Mouse (Mus musculus): ENCODE measurements around the gene Galnt2. TPM values are rescaled to one million over a fixed set of nuclear protein-coding genes. Genes with fewer than 3 reads are reported as not detected.

Galnt2 gene
- polyA plus RNA-seq, 1 experiment: 59.4 TPM

DNA sequence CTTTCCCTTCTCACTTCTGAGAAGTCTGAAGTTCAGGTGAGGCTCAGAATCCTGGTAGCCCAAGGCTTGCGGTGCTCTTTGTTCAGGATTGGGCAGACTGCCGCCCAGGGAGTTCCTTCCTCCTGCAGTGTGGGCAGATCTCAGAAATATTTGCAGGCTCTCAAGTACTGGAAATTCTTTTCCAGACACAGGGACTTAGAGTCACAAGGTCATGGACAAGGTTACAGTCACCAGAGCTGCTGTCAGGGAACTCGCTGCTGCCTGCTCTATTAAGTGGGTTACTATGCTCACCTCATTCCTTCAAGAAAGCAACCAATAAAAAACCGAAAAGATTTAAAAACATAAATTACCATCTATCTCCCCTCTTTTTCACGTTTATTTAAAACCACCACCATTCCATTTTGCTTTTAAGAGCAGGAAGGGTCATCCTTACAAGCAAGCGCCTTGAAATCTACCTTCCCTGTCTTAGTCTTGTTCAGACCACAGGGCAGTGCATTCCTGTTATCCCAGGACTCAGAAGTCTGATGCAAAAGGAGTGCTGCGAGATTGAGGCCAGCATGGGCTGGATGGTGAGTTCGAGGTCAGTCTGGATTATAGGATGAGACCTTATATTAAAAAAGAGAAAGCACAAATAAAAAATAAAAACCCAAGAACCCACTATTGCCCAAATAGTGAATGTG is 555 bp upstream of the Galnt2 start:
- Histone ChIP-seq H3K4me3 (peak overlapping the region; percentile 76), H3K4me2 (ENCODE audit: low read depth) (peak overlapping the region; percentile 61), H3K79me2 (ENCODE audit: control insufficient read depth, insufficient read depth) (peaks cover 32% of the 10 kb centered on the region), H3K27me3 (ENCODE audit: control insufficient read depth, insufficient read depth, insufficient read length) (no peaks in the 10 kb centered on the region), H3K36me3 (ENCODE audit: control insufficient read depth, insufficient read depth) (no peaks in the 10 kb centered on the region), H3ac (ENCODE audit: control insufficient read depth, insufficient read length) (peak overlapping the region; percentile 85)
- no peak for TF ChIP-seq POLR2A (IDR thresholded peaks at IDR 0.05; ENCODE audit: insufficient read length, low read depth)

DNA sequence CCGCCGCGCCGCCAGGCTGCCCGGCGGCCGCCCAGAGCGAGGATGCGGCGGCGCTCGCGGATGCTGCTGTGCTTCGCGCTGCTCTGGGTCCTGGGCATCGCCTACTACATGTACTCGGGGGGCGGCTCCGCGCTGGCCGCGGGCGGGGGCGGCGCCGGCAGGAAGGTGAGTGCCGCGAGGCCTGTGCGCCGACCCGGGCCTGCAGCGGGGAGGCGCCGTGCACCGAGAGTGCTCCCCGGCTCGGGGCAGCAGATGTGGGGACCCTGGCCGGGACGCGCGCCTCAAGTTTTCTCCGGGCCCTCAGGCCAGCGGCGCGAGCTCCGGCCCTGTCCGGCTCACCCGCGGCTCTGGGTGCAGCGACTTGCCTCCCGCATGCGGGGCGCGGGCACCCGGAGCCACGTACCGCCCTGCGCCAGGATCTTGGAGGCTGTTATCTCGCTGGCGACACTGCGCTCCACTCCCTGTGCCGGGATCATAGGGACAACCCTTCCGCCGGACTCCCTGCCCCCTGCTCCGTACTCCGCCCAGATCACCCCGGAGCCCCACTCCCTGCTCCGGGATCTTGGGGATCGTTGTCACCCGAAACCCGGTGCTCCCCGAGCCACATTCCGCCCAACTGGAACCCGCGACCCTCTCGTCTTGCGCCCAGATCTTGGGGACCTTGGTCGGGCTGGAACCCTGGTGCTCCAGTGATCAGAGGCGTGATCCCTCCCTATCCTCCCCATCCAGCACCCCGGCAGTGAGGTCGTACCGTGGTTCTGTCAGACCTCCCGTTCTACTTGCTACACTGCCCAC is 491 bp downstream of the Galnt2 start:
- H3ac ChIP-seq (ENCODE audit: control insufficient read depth, insufficient read length): peak overlapping the region; percentile 85
- H3K4me2 ChIP-seq (ENCODE audit: low read depth): peak overlapping the region; percentile 93
- H3K4me3 ChIP-seq: peak overlapping the region; percentile 76
- peak in 1 of 3 experiments; percentile 17 for TF ChIP-seq MYOD1 (IDR thresholded peaks at IDR 0.05; ENCODE audit: control insufficient read depth in 1 of 3, insufficient read length in 2 of 3, low read depth in 2 of 3)
- TF ChIP-seq POLR2A (IDR thresholded peaks at IDR 0.05; ENCODE audit: insufficient read length, low read depth): peak; percentile 70
- TF ChIP-seq MAX (IDR thresholded peaks at IDR 0.05; ENCODE audit: low read depth): no peak
- peak; percentile 61 for TF ChIP-seq POLR2AphosphoS2 (IDR thresholded peaks at IDR 0.05; ENCODE audit: insufficient read length, low read depth)
- no peak for TF ChIP-seq CEBPB (IDR thresholded peaks at IDR 0.05; ENCODE audit: insufficient read depth, poor library complexity, severe bottlenecking)
- H3K27me3 ChIP-seq (ENCODE audit: control insufficient read depth, insufficient read depth, insufficient read length): no peaks in the 10 kb centered on the region
- peaks cover 32% of the 10 kb centered on the region for H3K79me2 ChIP-seq (ENCODE audit: control insufficient read depth, insufficient read depth)
- H3K36me3 ChIP-seq (ENCODE audit: control insufficient read depth, insufficient read depth): no peaks in the 10 kb centered on the region

DNA sequence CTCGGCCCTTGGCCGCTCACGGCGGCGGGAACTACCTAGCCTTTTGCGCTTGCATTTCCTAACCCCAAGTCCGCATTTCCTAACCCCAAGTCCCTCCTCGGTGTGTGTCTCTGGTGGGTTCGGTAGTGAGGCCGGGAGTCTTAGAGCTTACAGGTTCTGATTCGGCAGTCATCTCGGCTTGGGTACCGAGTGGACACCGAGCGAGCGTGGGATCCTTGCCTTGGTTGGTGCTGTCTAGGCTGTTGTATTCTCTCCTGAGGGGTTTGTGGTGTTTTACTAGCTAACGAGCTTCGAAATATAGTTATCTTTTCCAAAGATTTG is 1.0 kb downstream of the Galnt2 start:
- H3K4me3 ChIP-seq: peak overlapping the region; percentile 76
- H3K27me3 ChIP-seq (ENCODE audit: control insufficient read depth, insufficient read depth, insufficient read length): no peaks in the 10 kb centered on the region
- no peak for TF ChIP-seq SRF (IDR thresholded peaks at IDR 0.05; ENCODE audit: control insufficient read depth, insufficient read length, low read depth)
- no peak for TF ChIP-seq USF1 (IDR thresholded peaks at IDR 0.05; ENCODE audit: low read depth)
- TF ChIP-seq MAX (IDR thresholded peaks at IDR 0.05; ENCODE audit: low read depth): no peak
- no peak for TF ChIP-seq MYOD1 (IDR thresholded peaks at IDR 0.05; ENCODE audit: control insufficient read depth in 1 of 3, insufficient read length in 2 of 3, low read depth in 2 of 3)
- TF ChIP-seq CEBPB (IDR thresholded peaks at IDR 0.05; ENCODE audit: insufficient read depth, poor library complexity, severe bottlenecking): no peak
- no peak for TF ChIP-seq E2F4 (IDR thresholded peaks at IDR 0.05; ENCODE audit: insufficient read depth)
- TF ChIP-seq TCF3 (IDR thresholded peaks at IDR 0.05; ENCODE audit: insufficient read length, low read depth): no peak
- TF ChIP-seq REST (IDR thresholded peaks at IDR 0.05; ENCODE audit: insufficient read depth, insufficient read length): no peak
- no peak for TF ChIP-seq POLR2A (IDR thresholded peaks at IDR 0.05; ENCODE audit: insufficient read length, low read depth)
- TF ChIP-seq MYOG (IDR thresholded peaks at IDR 0.05; ENCODE audit: control insufficient read depth in 1 of 3, insufficient read depth in 1 of 3, insufficient read length in 2 of 3, low read depth in 2 of 3): no peak
- no peak for TF ChIP-seq POLR2AphosphoS2 (IDR thresholded peaks at IDR 0.05; ENCODE audit: insufficient read length, low read depth)
- no peak for TF ChIP-seq TCF12 (IDR thresholded peaks at IDR 0.05; ENCODE audit: insufficient read depth, poor library complexity, severe bottlenecking)
- peak overlapping the region; percentile 93 for H3K4me2 ChIP-seq (ENCODE audit: low read depth)
- peak overlapping the region; percentile 85 for H3ac ChIP-seq (ENCODE audit: control insufficient read depth, insufficient read length)
- no peaks in the 10 kb centered on the region for H3K36me3 ChIP-seq (ENCODE audit: control insufficient read depth, insufficient read depth)
- peaks cover 33% of the 10 kb centered on the region for H3K79me2 ChIP-seq (ENCODE audit: control insufficient read depth, insufficient read depth)

DNA sequence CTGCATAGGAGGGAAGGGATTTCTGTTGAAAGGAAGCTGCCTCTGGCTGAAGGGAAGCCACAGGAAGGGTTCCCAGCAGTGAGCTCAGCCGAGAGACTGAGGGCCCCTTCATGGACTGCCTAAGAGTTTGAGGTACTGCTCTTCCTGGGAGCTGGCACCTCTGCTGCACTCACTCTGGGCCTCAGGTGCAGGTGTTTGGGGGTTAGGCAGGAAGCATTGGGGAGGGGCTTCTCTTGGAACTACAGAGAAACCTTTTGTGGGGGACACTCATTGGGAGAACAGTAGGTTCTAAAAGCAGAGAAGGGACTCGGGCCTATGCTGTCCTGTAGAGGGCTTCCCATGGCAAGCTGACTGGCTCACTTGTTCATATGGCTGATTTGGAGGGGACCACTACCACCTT is 3.3 kb downstream of the Galnt2 start:
- Histone ChIP-seq H3K4me3 (no peak overlapping the region), H3K27me3 (ENCODE audit: control insufficient read depth, insufficient read depth, insufficient read length) (no peaks in the 10 kb centered on the region), H3K79me2 (ENCODE audit: control insufficient read depth, insufficient read depth) (peaks cover 49% of the 10 kb centered on the region), H3ac (ENCODE audit: control insufficient read depth, insufficient read length) (no peak overlapping the region), H3K4me2 (ENCODE audit: low read depth) (no peak overlapping the region), H3K36me3 (ENCODE audit: control insufficient read depth, insufficient read depth) (no peaks in the 10 kb centered on the region)
- no peak for TF ChIP-seq USF1 (IDR thresholded peaks at IDR 0.05; ENCODE audit: low read depth)
- TF ChIP-seq MYOG (IDR thresholded peaks at IDR 0.05; ENCODE audit: control insufficient read depth in 1 of 3, insufficient read depth in 1 of 3, insufficient read length in 2 of 3, low read depth in 2 of 3): no peak
- TF ChIP-seq TCF12 (IDR thresholded peaks at IDR 0.05; ENCODE audit: insufficient read depth, poor library complexity, severe bottlenecking): no peak
- TF ChIP-seq POLR2A (IDR thresholded peaks at IDR 0.05; ENCODE audit: insufficient read length, low read depth): no peak
- no peak for TF ChIP-seq REST (IDR thresholded peaks at IDR 0.05; ENCODE audit: insufficient read depth, insufficient read length)
- TF ChIP-seq CEBPB (IDR thresholded peaks at IDR 0.05; ENCODE audit: insufficient read depth, poor library complexity, severe bottlenecking): no peak
- no peak for TF ChIP-seq MYOD1 (IDR thresholded peaks at IDR 0.05; ENCODE audit: control insufficient read depth in 1 of 3, insufficient read length in 2 of 3, low read depth in 2 of 3)
- no peak for TF ChIP-seq SRF (IDR thresholded peaks at IDR 0.05; ENCODE audit: control insufficient read depth, insufficient read length, low read depth)
- TF ChIP-seq POLR2AphosphoS2 (IDR thresholded peaks at IDR 0.05; ENCODE audit: insufficient read length, low read depth): no peak
- TF ChIP-seq MAX (IDR thresholded peaks at IDR 0.05; ENCODE audit: low read depth): no peak
- TF ChIP-seq E2F4 (IDR thresholded peaks at IDR 0.05; ENCODE audit: insufficient read depth): no peak
- no peak for TF ChIP-seq TCF3 (IDR thresholded peaks at IDR 0.05; ENCODE audit: insufficient read length, low read depth)

DNA sequence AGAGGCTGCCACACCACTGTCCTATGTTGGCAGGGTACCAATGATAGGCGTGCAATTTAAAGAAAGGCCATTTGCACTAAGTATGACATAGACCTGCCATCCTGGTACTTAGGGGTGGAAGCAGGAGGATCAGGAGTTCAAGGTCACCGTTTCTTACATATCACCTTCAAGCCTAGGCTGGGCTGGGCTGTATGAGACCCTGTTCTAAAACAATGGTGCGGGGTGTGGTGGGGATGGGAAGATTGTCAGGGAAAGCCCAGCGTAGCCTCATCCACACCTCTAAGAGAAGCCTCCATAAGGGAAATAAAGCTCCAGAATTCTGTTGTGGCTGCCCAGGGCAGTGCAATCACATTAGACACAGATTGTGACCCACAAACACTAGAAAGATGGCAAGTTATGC is 4.3 kb downstream of the Galnt2 start:
- no peak overlapping the region for H3ac ChIP-seq (ENCODE audit: control insufficient read depth, insufficient read length)
- TF ChIP-seq REST (IDR thresholded peaks at IDR 0.05; ENCODE audit: insufficient read depth, insufficient read length): no peak
- no peak for TF ChIP-seq USF1 (IDR thresholded peaks at IDR 0.05; ENCODE audit: low read depth)
- no peak for TF ChIP-seq MYOD1 (IDR thresholded peaks at IDR 0.05; ENCODE audit: control insufficient read depth in 1 of 3, insufficient read length in 2 of 3, low read depth in 2 of 3)
- TF ChIP-seq TCF12 (IDR thresholded peaks at IDR 0.05; ENCODE audit: insufficient read depth, poor library complexity, severe bottlenecking): no peak
- TF ChIP-seq E2F4 (IDR thresholded peaks at IDR 0.05; ENCODE audit: insufficient read depth): no peak
- no peak for TF ChIP-seq MAX (IDR thresholded peaks at IDR 0.05; ENCODE audit: low read depth)
- TF ChIP-seq MYOG (IDR thresholded peaks at IDR 0.05; ENCODE audit: control insufficient read depth in 1 of 3, insufficient read depth in 1 of 3, insufficient read length in 2 of 3, low read depth in 2 of 3): no peak
- no peak for TF ChIP-seq SRF (IDR thresholded peaks at IDR 0.05; ENCODE audit: control insufficient read depth, insufficient read length, low read depth)
- no peak for TF ChIP-seq POLR2A (IDR thresholded peaks at IDR 0.05; ENCODE audit: insufficient read length, low read depth)
- no peak for TF ChIP-seq POLR2AphosphoS2 (IDR thresholded peaks at IDR 0.05; ENCODE audit: insufficient read length, low read depth)
- TF ChIP-seq TCF3 (IDR thresholded peaks at IDR 0.05; ENCODE audit: insufficient read length, low read depth): no peak
- TF ChIP-seq CEBPB (IDR thresholded peaks at IDR 0.05; ENCODE audit: insufficient read depth, poor library complexity, severe bottlenecking): no peak

More for the DNA sequence above, 4.3 kb downstream of the Galnt2 start:
- Histone ChIP-seq H3K79me2 (ENCODE audit: control insufficient read depth, insufficient read depth) (peaks cover 53% of the 10 kb centered on the region), H3K4me3 (no peak overlapping the region), H3K4me2 (ENCODE audit: low read depth) (no peak overlapping the region), H3K36me3 (ENCODE audit: control insufficient read depth, insufficient read depth) (no peaks in the 10 kb centered on the region), H3K27me3 (ENCODE audit: control insufficient read depth, insufficient read depth, insufficient read length) (no peaks in the 10 kb centered on the region)

Measured in myocyte (in vitro differentiated cells).